Mouse (Mus musculus): ENCODE measurements at regions not wholly inside any gene's neighbourhood (a gene's known extent, or its start where the extent isn't known, plus 50 kb on each side); places are given as distances from the start of the nearest gene placed in this dataset.

DNA sequence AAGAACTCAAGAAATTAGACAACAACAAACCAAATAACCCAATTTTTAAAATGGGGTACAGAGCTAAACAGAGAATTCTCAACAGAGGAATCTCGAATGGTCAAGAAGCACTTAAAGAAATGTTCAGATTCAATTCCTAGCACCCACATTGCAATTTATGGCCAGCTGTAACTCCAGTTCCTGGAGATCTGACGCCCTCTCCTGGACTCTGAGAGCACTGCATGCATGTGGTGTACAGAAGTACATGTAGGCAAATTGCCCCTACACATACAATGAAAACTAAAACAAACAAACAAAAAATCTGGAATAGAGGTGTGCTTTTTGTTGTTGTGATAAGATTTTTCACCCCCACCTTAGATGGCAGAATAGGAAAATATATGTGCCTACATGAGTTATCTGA, 222.7 kb downstream of the Bcl2l11 start:
- TF ChIP-seq CTCF (conservative IDR thresholded peaks at IDR 0.05 in 1 of 2, IDR thresholded peaks at IDR 0.05 in 1 of 2; ENCODE audit: low read depth in 2 of 2, low read length in 2 of 2), result peak in 1 of 2 experiments; percentile 33; a peak in 2 of 4 replicates
- TF ChIP-seq ZNF384 (IDR thresholded peaks at IDR 0.05; ENCODE audit: low read depth, low read length), result no peak
- no peak for TF ChIP-seq POLR2A (IDR thresholded peaks at IDR 0.05; ENCODE audit: low read depth, low read length)
- no peak for TF ChIP-seq EP300 (IDR thresholded peaks at IDR 0.05; ENCODE audit: low read length)
- no peak for TF ChIP-seq JUND (conservative IDR thresholded peaks at IDR 0.05; ENCODE audit: low read depth, low read length)
- TF ChIP-seq MAZ (IDR thresholded peaks at IDR 0.05; ENCODE audit: low read depth, low read length), result no peak

Measured in CH12.LX (cell line).